Mouse (Mus musculus) C2C12 (cell line): Measurements from ENCODE around the gene Gm9821.

Source experiments
- CTCF ChIP-seq: IDR thresholded peaks from one replicate; pipeline ENCODE4 v1.5.1; 2011; ENCODE audit not compliant: control insufficient read depth, insufficient read depth, insufficient read length
- MYOG ChIP-seq: IDR thresholded peaks from one replicate; pipeline ENCODE4 v1.6.1; 2011; ENCODE audit not compliant: control insufficient read depth, insufficient read length; ENCODE audit errors: extremely low read depth

GRCm38 (mm10) chr2:91913328-91914110 is 32.0 kb upstream of the Gm9821 start:
- TF ChIP-seq CTCF (no peak), MYOG (no peak)
